Mouse (Mus musculus) ES-E14 (cell line): Measurements from ENCODE around the gene Foxp1.

Experiments used
- CHD2 ChIP-seq: IDR thresholded peaks from 2 replicates; pipeline ENCODE4 v1.6.1; 2014; ENCODE audit warnings: mild to moderate bottlenecking, low read depth, low read length, inconsistent platforms
- HCFC1 ChIP-seq: IDR thresholded peaks from 2 replicates; pipeline ENCODE4 v1.6.1; 2012; ENCODE audit warnings: low read length, inconsistent platforms, borderline replicate concordance; ENCODE audit not compliant: insufficient read depth
- ZC3H11A ChIP-seq: IDR thresholded peaks from 2 replicates; pipeline ENCODE4 v1.6.1; 2012; ENCODE audit warnings: low read depth, mild to moderate bottlenecking, inconsistent platforms, low read length, borderline replicate concordance
- ZNF384 ChIP-seq: IDR thresholded peaks from 2 replicates; pipeline ENCODE4 v1.6.1; 2012; ENCODE audit warnings: low read depth, low read length, inconsistent platforms

- TF ChIP-seq ZNF384 (no peak), HCFC1 (no peak), ZC3H11A (no peak), CHD2 (no peak)
Measured at GRCm38 (mm10) chr6:99235588-99235987, 286.9 kb downstream of the Foxp1 start.
